Mouse (Mus musculus) right cerebral cortex, postnatal 4 days (tissue): Measurements from ENCODE around the gene Hic2.
"Not testable (repeated sequence)": the region's sequence is repeated elsewhere in the genome, so short reads cannot be mapped to it uniquely, and the experiment has no call there.

Source experiments
- DNase-seq: peaks from one replicate; pipeline ENCODE4 v3.0.0-alpha.2; 2022

Gene Hic2

DNA sequence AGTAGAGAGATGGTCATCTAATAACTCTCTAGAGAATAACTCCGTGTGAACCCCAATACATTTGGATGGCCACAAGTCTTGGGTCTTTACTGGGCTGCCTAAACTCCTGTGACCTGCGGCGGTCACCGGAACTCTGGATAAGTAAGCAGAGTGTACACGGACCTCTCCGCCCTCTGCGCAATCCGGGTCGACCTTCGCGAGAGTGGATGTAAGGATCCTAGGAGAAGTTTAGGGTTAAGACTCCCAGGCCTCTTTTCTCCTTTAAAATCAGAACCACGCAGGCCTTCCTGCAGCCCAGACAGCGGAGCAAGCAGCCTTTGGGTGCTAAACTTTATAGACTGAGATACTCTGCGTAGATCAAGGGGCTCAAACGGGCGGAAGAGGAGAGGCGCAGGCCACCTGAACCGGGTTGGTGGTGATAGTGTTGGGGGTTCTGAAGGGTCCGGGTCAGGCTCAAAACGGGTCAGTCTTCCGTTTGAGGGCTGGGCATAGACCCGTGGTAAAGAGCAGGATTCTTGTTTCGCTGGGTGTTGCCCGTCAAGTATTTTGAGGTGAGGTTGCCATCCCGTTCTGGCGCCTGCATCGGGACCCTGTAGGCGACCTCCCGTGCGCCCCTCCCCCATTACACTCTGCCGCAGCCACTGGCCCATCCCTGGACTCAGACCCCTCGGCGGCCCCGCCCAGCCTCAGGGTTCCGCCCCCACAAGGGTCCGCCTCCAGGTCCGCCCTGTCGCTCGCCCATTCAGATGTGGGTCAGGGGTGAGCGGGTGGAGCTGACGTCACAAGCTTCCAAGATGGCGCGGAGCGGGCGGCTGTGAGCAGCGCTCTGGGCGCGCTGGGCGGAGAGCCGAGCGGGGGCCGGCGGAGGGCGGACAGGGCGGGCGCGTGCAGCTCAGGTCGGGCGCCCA is at the start of gene Hic2:
TSS of gene Hic2 (plus strand) at position 779 of the 908 bp plus-strand sequence.
- peak; percentile 86 for DNase-seq

DNA sequence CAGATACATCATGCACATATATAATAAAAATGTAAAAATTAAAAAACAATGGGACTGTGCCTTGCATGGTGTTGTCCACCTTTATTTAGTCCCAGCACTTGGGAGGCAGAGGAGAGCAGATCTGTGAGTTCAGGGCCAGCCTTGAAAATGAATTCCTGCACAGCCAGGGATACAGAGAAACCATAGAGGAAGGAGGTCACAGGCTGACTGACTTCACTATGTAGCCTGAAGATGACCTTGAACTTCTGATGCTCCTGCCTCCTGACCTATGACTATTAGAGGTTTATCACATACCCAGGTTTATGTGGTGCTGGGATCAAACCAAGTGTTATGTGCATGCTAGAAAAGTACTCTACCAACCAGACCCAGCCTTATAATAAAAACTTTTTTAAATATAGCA is 47.9 kb upstream of the Hic2 start:
- DNase-seq = no peak

DNA sequence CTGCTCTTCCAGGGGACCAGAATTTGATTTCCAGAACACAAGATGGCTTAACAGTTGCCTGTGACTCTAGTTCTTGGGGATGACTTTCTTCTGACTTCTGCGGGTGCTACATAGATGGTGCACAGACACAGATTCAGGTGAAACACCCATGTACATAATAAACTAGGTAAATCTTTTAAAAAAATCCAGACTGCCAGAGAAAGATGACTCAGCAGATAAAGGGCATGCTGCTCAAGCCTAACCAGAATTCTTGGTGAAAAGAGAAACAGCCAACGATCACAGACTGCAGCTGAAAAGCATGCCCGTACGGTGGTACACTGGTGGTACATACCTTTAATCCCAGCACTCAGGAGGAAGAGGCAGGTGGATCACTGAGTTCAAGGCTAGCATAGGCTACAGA is 39.5 kb upstream of the Hic2 start:
- no peak for DNase-seq

DNA sequence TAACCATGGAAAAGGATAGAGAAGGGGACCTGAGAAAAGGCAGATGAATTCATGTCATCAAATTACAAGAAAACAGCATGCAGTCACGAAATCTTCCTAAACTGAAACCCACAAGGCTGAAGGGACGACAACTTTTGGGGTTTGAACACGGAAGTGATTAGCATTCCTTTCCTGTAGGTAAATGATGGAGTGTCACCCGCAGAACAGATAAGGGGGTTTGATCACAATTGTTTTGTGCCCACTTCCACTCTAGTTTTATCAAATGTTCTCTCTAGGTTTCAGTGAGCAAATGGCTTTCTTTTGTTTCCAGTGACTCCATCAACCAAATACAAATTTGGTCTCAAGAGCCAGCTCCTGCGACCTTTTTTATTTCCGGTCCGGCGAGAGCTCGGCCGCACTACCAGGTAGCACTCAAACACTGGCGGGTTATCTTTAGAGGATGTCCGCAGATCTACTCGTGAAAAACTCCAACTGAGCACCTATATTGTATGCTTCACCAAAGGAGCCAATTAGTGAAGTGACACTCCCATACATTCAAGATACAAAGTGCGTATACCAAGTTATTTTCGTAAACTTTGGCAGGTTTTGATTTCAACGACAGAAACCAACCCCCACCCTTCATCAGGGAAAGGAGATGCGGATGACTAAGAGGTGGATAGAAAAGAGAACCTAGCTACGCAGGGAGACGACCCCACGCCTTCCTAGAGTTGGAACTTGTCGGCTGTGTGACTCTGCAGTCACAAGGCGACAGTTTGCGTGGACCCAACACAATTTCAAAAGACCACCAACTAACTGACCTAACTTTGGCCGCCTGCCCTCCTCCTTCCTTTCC is 33.0 kb upstream of the Hic2 start:
- no peak for DNase-seq

DNA sequence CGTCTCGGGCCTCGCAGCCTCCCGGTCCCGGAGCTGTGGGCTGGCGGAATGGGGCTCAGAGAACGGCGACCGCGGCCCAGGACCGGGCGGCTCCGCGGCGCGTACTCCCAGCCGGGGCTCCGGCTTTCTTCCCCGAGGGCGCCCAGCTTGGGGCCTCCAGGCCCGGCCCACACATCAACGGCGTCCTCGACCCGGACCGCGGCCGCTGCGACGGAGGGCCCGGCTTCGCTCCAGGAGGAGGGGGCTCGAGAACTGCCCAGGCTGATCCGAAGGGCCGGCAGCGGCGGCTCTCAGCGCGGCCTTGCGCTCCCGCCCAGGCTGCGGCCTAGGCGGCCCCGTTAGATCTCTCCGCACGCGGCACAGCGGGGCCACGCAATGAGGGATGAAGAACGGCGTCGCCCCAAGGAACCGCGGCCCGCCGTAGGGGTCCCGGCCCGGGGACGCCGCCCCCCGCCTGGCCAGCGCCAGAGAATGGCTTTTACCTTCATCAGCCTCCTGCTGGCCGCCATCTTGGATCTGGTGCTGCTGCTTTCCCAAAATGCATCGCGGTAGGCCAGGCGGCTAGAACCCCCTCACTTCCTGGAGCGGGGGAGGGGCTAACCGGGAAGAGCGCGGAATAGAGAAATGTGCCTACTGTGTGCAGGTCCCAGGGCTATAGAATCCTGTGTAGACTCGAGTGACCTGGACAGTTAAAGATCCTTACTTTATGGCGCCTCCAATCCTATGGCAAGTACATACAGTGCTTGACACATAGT is 32.2 kb upstream of the Hic2 start:
- peak; percentile 81 for DNase-seq

DNA sequence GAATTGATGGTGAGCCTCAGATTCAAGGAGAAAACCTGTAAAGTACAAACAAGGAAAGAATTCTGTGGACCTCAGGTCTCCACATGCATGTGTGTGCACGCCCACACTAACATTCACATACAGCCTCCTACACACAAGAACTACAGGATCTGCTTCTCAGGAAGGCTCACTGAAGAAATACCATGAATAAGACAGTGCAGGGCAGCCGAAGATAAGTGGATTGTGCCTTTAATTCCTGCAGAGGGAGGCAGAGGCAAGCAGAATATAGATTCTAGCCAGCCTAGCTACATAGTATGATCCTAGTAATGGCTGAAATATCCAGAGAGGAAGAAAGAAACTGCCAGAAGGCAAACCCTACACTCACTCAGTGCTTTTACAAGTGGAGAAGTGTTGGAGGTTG is 31.4 kb upstream of the Hic2 start:
- no peak for DNase-seq

DNA sequence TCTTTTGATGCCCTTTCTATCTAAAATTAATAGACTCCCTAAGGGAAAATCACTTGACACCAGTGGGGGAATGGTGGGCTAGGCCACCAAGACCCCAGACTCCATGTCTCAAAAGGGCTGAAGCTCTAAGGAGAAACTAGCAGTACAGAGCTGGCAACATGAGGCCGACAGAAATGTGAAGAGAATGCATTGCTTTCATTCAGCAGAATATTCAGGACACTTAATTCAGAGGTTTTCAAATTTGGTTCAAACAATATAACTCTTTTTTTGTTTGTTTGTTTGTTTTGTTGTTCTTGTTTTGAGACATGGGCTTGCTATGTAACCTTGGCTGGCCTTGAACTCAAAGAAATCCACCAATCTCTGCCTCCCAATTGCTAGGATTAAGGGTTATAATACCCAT is 30.8 kb upstream of the Hic2 start, which contains the start of gene Ube2l3:
TSS of gene Ube2l3 (minus strand) at position 101 of the 400 bp plus-strand sequence.
- DNase-seq = no peak

DNA sequence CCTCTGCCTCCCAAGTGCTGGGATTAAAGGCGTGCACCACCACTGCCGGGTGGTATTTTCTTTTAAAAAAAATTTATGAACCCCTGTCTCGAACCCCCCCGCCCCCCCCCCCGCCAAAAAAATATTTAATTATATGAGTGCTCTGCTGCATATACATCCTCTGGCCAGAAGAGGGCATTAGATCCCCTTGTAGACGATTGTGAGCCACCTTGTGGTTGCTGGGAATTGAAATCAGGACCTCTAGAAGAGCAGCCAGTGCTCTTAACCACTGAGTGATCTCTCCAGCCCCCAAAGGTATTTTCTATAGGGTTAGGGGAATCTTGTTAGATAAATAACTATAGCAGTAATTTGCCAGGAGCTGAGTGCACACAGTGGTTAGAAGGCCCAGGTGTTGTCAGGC is 28.4 kb upstream of the Hic2 start:
- DNase-seq = no peak

DNA sequence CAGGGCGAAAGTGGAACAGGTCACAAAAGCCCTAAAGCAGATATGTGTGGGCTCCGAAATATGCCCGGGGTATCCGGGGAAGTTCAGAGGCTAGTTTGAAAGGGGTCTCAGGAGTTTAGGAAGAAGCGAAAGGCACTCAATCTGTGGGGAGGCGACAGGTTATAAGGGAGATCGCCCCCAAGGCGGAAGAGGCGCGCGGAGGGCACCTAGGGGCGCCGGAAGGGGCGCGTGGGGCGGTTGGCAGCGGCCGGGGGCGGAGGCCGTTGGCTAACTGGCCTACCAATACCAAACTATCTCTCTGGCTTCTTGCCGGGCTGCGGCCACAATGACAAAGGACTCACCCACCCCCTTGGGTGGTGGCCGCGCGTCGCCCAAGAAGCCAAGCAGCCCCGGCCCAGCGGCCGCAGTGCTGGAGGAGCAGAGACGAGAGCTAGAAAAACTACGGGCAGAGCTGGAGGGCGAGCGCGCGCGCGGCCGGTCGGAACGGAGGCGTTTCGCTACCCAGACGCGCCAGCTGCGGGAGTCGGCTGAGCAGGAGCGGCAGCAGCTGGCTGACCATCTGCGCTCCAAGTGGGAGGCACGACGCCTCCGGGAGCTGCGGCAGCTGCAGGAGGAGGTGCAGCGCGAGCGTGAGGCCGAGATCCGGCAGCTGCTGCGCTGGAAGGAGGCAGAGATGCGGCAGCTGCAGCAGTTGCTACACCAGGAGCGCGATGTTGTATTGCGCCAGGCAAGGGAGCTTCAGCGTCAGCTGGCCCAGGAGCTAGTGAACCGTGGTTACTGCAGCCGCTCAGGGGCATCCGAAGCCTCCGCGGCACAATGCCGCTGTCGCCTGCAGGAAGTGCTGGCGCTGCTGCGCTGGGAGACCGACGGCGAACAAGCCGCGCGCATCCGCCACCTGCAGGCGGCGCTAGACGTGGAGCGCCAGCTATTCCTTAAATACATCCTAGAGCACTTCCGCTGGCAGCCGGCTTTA is 24.7 kb upstream of the Hic2 start, which contains the start of gene Rimbp3:
TSS of gene Rimbp3 (plus strand) at position 215 of the 973 bp plus-strand sequence.
- peak; percentile 92 for DNase-seq

DNA sequence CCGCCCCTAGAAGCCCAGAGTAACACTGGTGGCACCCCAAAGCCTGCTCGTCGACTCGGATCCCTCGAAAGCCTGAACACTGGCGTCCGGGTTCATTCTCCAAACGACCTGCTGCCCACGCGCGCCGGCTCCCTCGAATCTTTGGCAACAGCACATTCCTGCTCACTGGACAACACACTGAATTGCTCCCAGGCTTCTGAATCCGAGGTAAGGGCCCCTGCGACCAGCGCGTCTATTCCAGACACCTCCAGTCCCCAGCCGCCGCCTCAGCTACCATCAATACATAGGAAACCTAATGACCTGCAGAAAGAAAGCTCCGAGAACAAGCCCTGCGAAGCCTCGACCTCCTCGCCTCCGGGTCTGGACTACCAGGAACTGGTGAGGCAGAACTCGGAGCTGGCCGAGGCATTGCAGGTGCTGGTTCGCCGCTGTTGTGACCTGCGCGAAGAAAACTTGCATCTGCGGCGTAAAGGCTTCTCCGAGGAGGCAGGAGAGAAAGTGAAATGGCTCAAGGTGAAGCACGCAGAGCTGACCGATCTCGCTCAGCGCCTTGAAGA is 23.9 kb upstream of the Hic2 start:
- no peak for DNase-seq

DNA sequence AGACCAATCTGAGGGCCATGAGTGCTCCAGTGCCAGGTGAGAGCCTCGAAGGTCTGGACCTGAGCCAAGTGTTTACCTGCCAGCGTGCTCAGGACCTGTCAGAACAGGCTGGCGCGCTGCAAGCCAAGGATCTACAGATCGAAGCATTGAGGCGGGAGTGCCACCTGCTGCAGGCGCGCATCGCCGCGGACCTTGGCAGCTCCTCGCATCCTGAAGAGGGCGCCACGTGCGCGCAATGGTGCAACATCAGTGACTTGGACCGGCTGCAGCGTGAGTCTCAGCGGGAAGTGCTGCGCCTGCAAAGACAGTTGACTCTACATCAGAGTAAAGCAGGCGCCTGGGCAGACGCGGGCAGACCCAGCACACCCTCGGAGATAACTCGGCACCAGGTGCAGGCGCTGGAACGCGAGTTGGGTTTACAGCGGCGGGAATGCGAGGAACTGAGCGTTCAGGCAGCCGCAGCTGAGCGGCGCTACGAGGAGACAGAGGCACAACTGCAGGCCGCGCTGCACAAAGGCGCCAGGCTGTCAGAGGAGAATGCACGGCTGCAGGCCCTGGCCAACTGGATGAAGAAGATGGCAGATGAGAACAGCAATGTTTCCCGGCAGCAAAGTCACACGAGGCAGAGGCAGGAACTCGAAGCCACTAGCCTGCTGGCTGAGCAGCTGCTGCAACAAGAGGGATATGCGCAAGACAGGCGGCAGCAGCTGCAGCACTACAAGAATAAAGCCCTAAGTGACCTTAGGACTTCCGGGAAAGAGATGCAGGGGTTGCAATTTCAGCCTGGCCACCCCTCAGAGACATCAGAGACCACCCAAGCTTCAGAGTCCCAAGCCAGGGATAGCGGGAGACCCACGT is 23.2 kb upstream of the Hic2 start:
- DNase-seq = peak; percentile 87

DNA sequence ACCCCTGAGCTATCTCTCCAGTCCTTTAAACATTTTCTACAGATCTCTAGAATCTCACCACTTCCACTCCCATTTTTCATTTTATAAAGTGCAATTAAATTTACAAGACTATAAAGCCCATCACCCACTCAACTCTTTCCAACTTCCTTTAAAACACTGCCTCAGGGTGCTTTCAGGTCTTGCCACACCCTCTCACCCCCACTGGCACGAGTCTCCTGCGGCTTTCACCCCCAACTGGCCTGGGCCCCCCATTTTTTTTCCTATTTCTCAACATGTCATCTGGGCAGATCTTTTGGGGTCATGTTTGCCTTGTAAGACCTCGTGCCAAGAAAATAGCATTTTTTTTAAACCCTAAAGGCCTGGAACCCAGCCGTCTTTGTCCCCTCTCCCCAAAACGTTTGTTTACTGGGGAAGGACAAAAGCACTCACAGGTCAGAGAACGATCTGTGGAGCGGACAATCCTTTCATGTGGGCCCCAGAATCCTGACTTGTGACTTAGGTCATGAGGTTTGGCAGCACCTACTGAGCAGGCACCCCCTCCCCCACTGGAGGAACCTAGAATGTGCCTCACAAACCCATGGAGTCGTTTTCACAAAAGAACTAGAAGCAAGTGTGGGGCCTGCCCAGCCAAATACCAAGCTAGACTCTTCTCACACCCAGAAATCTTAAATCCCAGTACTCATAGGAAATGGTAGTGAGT is 16.3 kb upstream of the Hic2 start:
- DNase-seq = no peak

DNA sequence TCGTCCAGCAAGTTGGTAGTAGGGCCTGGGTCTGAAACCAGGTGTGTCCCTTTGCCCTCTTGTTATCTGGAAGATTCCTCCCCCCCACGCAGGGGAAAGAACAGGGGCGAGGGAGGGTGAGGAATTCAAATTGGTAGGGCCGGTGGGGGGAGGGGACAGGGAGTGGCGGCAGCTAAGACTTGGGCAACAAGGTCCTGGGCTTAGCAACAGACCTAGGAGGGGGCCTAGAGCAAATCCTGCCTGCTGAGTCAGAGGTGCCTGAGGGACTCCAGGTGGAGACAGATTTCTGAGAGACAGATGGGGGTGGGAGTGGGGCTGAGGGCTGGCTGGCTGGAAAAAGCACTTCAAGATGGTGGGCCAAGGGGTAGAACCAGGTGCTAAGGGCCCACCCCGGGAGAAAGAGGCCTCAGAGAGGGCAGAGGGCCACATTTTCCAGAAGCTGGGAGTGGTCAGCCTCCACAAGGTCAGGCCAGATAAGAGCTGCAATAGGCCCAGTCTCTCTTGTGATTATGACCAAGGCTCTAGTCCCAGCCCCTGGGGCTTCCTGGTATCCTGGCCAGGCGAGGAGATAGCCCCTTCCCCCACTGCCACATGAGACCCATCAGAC is 13.1 kb upstream of the Hic2 start:
- DNase-seq = no peak

DNA sequence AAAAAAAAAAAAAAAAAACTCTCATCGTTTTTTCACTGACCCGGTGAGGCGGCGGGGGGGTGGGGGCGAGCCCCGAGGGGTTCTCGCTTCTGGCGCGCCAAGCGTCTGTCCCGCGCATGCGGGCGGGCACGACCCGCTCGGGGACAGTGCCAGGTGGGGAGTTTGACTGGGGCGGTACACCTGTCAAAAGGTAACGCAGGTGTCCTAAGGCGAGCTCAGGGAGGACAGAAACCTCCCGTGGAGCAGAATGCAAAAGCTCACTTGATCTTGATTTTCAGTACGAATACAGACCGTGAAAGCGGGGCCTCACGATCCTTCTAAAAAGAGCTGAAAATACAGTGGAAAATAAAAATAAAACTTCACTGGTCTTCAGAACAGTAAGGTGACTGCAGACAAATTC is 11.2 kb upstream of the Hic2 start:
- DNase-seq = peak; percentile 100

DNA sequence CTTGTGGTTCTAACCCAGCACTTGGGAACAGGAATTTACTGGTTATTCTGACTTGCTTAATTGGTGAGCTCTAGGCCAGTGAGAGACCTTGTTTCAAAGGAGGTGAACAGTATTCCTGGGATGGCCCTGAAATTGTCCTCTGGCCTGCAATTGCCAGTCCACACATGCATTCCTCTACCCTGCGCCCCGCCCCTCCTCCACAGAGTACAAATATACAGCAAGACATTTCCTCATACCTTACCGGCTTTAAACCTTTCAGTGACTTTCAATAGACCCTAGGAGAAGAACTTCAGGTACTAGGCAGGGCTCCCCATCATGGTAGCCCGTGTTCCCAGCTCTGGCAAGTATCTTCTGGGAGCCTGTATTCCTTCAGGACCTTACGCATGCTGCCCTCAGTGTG is 7.8 kb upstream of the Hic2 start:
- DNase-seq = no peak

DNA sequence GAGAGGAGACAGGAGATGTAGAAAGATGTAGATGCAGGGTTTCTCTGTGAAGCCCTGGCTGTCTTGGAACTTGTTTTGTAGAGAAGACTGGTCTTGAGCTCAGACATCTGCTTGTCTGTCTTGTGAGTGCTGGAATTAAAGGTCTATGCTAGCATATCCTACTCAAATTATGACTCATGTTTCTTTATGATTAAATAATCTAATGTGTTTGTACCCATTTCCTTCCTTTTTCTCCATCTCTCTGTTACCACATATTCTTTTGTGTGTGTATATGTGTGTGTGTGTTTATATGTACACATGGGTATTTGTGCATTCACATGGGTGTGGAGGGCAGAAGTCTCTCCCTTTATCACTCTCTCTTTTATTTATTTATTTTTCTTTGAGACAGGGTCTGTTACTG is 6.9 kb upstream of the Hic2 start:
- no peak for DNase-seq

DNA sequence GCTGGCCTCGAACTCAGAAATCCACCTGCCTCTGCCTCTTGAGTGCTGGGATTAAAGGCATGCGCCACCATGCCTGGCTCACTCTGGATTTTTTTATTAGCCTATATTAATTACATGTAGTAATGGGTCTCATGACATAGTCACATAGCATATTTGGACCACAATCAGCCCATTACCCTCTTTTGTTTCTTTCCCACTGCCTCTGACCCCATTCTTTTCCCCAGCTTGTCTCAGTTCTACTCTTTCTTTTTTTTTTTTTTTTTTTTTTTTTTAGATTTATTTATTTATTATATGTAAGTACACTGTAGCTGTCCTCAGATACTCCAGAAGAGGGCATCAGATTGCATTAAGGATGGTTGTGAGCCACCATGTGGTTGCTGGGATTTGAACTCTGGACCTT is 1.8 kb upstream of the Hic2 start:
- DNase-seq = not testable (repeated sequence)

DNA sequence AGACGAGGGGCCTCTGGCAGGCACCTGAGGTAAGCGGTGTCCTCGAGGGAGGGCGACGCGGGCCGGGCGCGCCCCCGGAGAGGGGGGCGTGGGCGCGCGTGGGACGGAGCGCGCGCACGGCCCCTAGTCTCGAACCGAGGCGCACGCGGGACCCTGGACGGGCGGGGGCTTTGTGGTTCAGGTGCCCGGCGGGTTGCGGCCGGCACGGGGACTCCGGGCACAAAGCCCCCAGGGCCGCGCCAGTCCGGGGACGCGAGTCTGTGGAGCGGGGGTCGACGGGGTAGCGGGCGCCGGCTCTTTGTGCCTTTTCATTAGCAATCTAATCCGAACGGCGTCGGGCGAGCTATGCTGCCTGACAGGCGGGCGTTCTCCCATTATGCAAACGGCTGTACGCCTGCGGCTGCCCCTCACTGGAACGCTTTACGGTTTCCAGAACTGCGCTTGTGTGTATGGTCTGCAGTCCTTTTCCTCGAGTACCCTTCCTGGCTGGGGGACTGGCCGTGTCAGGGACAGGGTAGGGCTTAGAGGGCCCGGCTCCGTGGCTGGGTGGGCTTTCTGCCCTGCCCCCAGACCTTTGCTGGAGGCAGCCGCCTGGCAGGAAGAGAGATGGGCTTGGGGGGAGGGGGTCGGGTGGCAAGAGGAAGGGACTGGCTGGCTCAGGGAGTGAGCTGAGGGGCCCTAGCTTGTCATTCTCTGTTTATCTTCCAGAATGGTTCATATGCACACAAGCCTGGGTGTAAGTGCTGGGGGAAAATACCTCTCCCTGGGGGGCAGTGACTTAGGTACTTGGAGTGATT is 528 bp downstream of the Hic2 start:
- peak; percentile 58 for DNase-seq
